Mouse (Mus musculus) liver, postnatal 0 days (tissue): Measurements from ENCODE around the gene Rgs6.

Experiments
- CTCF ChIP-seq: sonication (generic); IDR thresholded peaks from 2 replicates; pipeline ENCODE4 v1.5.1; 2016; ENCODE audit warnings: antibody characterized with exemption, low read depth
- EP300 ChIP-seq: IDR thresholded peaks from 2 replicates; pipeline ENCODE4 v1.6.1; 2016; ENCODE audit warnings: antibody characterized with exemption, low read depth, mild to moderate bottlenecking

DNA sequence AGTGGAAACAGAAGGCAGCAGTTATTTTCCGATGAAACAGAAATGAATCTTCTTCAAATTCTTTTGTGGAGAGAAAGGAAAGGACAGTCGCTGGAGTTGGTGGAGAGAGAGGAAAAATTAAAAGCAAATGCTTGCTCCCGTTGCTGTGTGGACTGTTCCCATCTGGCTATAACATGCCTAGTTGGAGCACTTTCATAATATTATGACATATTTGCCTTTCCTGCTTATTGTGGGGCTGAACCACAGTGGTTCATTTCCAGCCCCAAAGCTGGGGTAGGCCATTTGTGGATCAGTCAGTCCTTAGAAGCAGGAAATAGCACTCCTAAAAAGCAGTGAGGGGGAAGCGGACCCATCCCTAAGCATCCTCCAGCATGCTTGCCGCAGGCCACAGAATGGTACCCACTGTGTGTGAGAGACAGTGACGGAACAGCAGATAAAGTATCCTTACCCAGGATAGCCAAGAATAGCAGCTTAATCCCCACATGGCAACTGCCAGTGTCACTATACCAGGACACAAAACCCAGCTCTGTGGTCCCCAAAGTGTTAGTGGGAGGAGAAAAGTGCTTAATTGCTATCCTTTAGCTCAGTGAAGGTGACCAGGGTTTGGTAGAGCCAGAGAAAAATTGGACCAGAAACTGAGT, 456.0 kb downstream of the Rgs6 start:
- TF ChIP-seq CTCF (no peak), EP300 (no peak)
